Mouse (Mus musculus) megakaryocyte, embryonic 14.5 days (primary cell): ENCODE results near the gene Gm21900. TPM values are rescaled to one million over a fixed set of nuclear protein-coding genes. Genes with fewer than 3 reads are reported as not detected.
"Not testable (repeated sequence)": the region's sequence is repeated elsewhere in the genome, so short reads cannot be mapped to it uniquely, and the experiment has no call there.

Experiments used
- H3K27me3 ChIP-seq: replicated peaks from 2 replicates; pipeline ENCODE3; 2012; ENCODE audit warnings: inconsistent platforms
- H3K36me3 ChIP-seq: replicated peaks from 2 replicates; pipeline ENCODE3; 2012; ENCODE audit warnings: low read length, inconsistent platforms, mixed read lengths
- H3K4me1 ChIP-seq: 2 replicates; pipeline ENCODE4 v1.6.1; 2012; ENCODE audit warnings: inconsistent platforms
- H3K4me3 ChIP-seq: replicated peaks from 2 replicates; pipeline ENCODE3; 2012; ENCODE audit warnings: moderate library complexity, mild to moderate bottlenecking, inconsistent platforms
- H3K9me3 ChIP-seq: 2 replicates; pipeline ENCODE4 v1.6.1; 2012; ENCODE audit warnings: inconsistent platforms
- polyA plus RNA-seq: library from polyadenylated mRNA; stranded (reverse); fragments of >175 nt; gene quantifications from 2 replicates; pipeline ENCODE4 v1.2.3, GENCODE M21; 2012; ENCODE audit warnings: low replicate concordance; ENCODE audit not compliant: insufficient read depth

The Gm21900 gene
- not detected in 2 replicates for polyA plus RNA-seq

- not testable (repeated sequence) for H3K9me3 ChIP-seq, H3K27me3 ChIP-seq, H3K36me3 ChIP-seq, H3K4me3 ChIP-seq, H3K4me1 ChIP-seq
Observed at GRCm38 (mm10) chrY:10616061-10616460, at the start of gene Gm21900. Gene Gm21900 (plus strand): TSS chrY:10616361.

GRCm38 (mm10) chrY:10643516-10643915 lies 27.4 kb downstream of the Gm21900 start:
- H3K36me3 ChIP-seq, H3K4me1 ChIP-seq, H3K4me3 ChIP-seq, H3K9me3 ChIP-seq, H3K27me3 ChIP-seq: not testable (repeated sequence)

Other genes starting within 250 kb of the Gm21900 start
- not detected in 2 replicates for gene Gm28510, start 203.6 kb upstream of the Gm21900 start, polyA plus RNA-seq
- not detected in 2 replicates for gene Gm20737, start 80.3 kb upstream of the Gm21900 start, polyA plus RNA-seq
- not detected in 2 replicates for gene Gm21775, start 62.9 kb upstream of the Gm21900 start, polyA plus RNA-seq
- not detected in 2 replicates for gene Gm20777, start 136.1 kb downstream of the Gm21900 start, polyA plus RNA-seq